Mouse (Mus musculus) hindbrain, embryonic 10.5 days (tissue): ENCODE measurements around the gene Dohh. TPM values are rescaled to one million over a fixed set of nuclear protein-coding genes. Genes with fewer than 3 reads are reported as not detected.

Experiments used
- DNase-seq: peaks from one replicate; pipeline ENCODE4 v3.0.0-alpha.2; 2017; ENCODE audit warnings: low spot score
- H3K27ac ChIP-seq: fragments of 300-500 bp; sonication (generic); 2 replicates; pipeline ENCODE4 v1.5.1; 2016; ENCODE audit warnings: mild to moderate bottlenecking, moderate library complexity
- H3K27me3 ChIP-seq: fragments of 300-500 bp; sonication (generic); 2 replicates; pipeline ENCODE4 v1.6.1; 2016; ENCODE audit warnings: mild to moderate bottlenecking; ENCODE audit not compliant: poor library complexity, insufficient read depth, severe bottlenecking
- H3K36me3 ChIP-seq: fragments of 300-500 bp; sonication (generic); 2 replicates; pipeline ENCODE4 v1.6.1; 2016; ENCODE audit warnings: mild to moderate bottlenecking, moderate library complexity
- H3K4me1 ChIP-seq: fragments of 300-500 bp; sonication (generic); replicated peaks from 2 replicates; pipeline ENCODE4 v1.6.1; 2016; ENCODE audit warnings: mild to moderate bottlenecking
- H3K4me3 ChIP-seq: fragments of 300-500 bp; sonication (generic); 2 replicates; pipeline ENCODE4 v1.5.1; 2016; ENCODE audit warnings: mild to moderate bottlenecking, moderate library complexity
- H3K9me3 ChIP-seq: fragments of 300-500 bp; sonication (generic); 2 replicates; pipeline ENCODE4 v1.6.1; 2016; ENCODE audit warnings: mild to moderate bottlenecking, moderate library complexity
- WGBS: fragments of 180-500 bp; shearing (Covaris S2); methylation state at CpG from one replicate; pipeline ENCODE4 v1.1.7; 2016; 5-methylcytosine and 5-hydroxymethylcytosine counted together
- polyA plus RNA-seq: library from polyadenylated mRNA; unstranded; fragments of >200 nt; fragmentation: Nextera tagmentation; extraction: Ambion mirVana; gene quantifications from 2 replicates; pipeline ENCODE4 v1.2.1, GENCODE M21; 2016

The Dohh gene
- polyA plus RNA-seq, 1 experiment from 2014 or later, result 95.8 TPM

- peak overlapping the region; percentile 94 for H3K4me3 ChIP-seq
Measured at GRCm38 (mm10) chr10:81379183-81379553, 5.1 kb upstream of the Dohh start.

GRCm38 (mm10) chr10:81379809-81380378, 4.3 kb upstream of the Dohh start:
- Histone ChIP-seq H3K9me3 (no peaks in the 10 kb centered on the region), H3K36me3 (peaks cover 17% of the 10 kb centered on the region), H3K4me3 (0 out of 2 replicates have a peak overlapping the region, but pooled peaks have one; percentile 6), H3K4me1 (peaks cover 35% of the 10 kb centered on the region), H3K27ac (peak overlapping the region; percentile 64), H3K27me3 (no peaks in the 10 kb centered on the region)
- WGBS, result 94% methylated on average over 6 of the region's 6 CpGs
- DNase-seq, result no peak

More at GRCm38 (mm10) chr10:81379183-81379553, 5.1 kb upstream of the Dohh start:
- H3K36me3 ChIP-seq, result peaks cover 24% of the 10 kb centered on the region
- peak overlapping the region; percentile 98 for H3K27ac ChIP-seq
- DNase-seq, result no peak
- H3K27me3 ChIP-seq, result no peaks in the 10 kb centered on the region
- H3K4me1 ChIP-seq, result peaks cover 32% of the 10 kb centered on the region
- H3K9me3 ChIP-seq, result no peaks in the 10 kb centered on the region
- 61% methylated on average over 3 of the region's 3 CpGs for WGBS

- 87% methylated on average over 5 of the region's 5 CpGs for WGBS
- H3K27me3 ChIP-seq, result no peaks in the 10 kb centered on the region
- H3K4me3 ChIP-seq, result no peak overlapping the region
- no peak for DNase-seq
- 0 out of 2 replicates have a peak overlapping the region, but pooled peaks have one; percentile 12 for H3K27ac ChIP-seq
- no peaks in the 10 kb centered on the region for H3K9me3 ChIP-seq
- peaks cover 30% of the 10 kb centered on the region for H3K4me1 ChIP-seq
- H3K36me3 ChIP-seq, result peaks cover 14% of the 10 kb centered on the region
Measured at GRCm38 (mm10) chr10:81382039-81382438, 2.2 kb upstream of the Dohh start.

- under 1% methylated on average over 19 of the region's 19 CpGs for WGBS
- DNase-seq, result no peak
- H3K27ac ChIP-seq, result peak overlapping the region; percentile 91
- peaks cover 38% of the 10 kb centered on the region for H3K36me3 ChIP-seq
- no peaks in the 10 kb centered on the region for H3K27me3 ChIP-seq
- H3K9me3 ChIP-seq, result no peaks in the 10 kb centered on the region
- peak overlapping the region; percentile 98 for H3K4me3 ChIP-seq
- peaks cover 28% of the 10 kb centered on the region for H3K4me1 ChIP-seq
Measured at GRCm38 (mm10) chr10:81384605-81384982, 366 bp downstream of the Dohh start.

- no peak overlapping the region for H3K27ac ChIP-seq
- H3K36me3 ChIP-seq, result peaks cover 44% of the 10 kb centered on the region
- peaks cover 37% of the 10 kb centered on the region for H3K4me1 ChIP-seq
- no peak for DNase-seq
- H3K9me3 ChIP-seq, result no peaks in the 10 kb centered on the region
- WGBS, result 86% methylated on average over 22 of the region's 22 CpGs
- no peaks in the 10 kb centered on the region for H3K27me3 ChIP-seq
- H3K4me3 ChIP-seq, result peak overlapping the region; percentile 98
Measured at GRCm38 (mm10) chr10:81385603-81386306, 1.5 kb downstream of the Dohh start.

GRCm38 (mm10) chr10:81387716-81388115, 3.5 kb downstream of the Dohh start:
- Histone ChIP-seq H3K27me3 (peaks cover 4% of the 10 kb centered on the region), H3K4me3 (no peak overlapping the region), H3K36me3 (peaks cover 46% of the 10 kb centered on the region), H3K27ac (0 out of 2 replicates have a peak overlapping the region, but pooled peaks have one; percentile 29), H3K4me1 (peaks cover 42% of the 10 kb centered on the region), H3K9me3 (no peaks in the 10 kb centered on the region)
- WGBS, result 94% methylated on average over 20 of the region's 20 CpGs
- DNase-seq, result no peak

- WGBS, result 91% methylated on average over 5 of the region's 5 CpGs
- H3K27ac ChIP-seq, result peak within 1 kb of the TSS; percentile 37
- H3K9me3 ChIP-seq, result no peaks in the 10 kb centered on the region
- peaks cover 46% of the 10 kb centered on the region for H3K36me3 ChIP-seq
- H3K4me3 ChIP-seq, result no peak within 1 kb of the TSS
- H3K4me1 ChIP-seq, result peaks cover 51% of the 10 kb centered on the region
- peaks cover 7% of the 10 kb centered on the region for H3K27me3 ChIP-seq
- DNase-seq, result no peak
Measured at GRCm38 (mm10) chr10:81388505-81389055, 4.4 kb downstream of the Dohh start, which contains the start of gene Gm48552. Gene Gm48552, plus strand, starts transcription at chr10:81389005.

GRCm38 (mm10) chr10:81389373-81389772, 5.1 kb downstream of the Dohh start:
- peak overlapping the region; percentile 37 for H3K27ac ChIP-seq
- DNase-seq, result no peak

GRCm38 (mm10) chr10:81389801-81390677, 5.8 kb downstream of the Dohh start:
- Histone ChIP-seq H3K4me1 (peaks cover 52% of the 10 kb centered on the region), H3K27ac (peak overlapping the region; percentile 37), H3K4me3 (no peak overlapping the region), H3K27me3 (peaks cover 10% of the 10 kb centered on the region), H3K9me3 (no peaks in the 10 kb centered on the region), H3K36me3 (peaks cover 46% of the 10 kb centered on the region)
- WGBS, result 65% methylated on average over 23 of the region's 23 CpGs
- DNase-seq, result peak; percentile 78

More at GRCm38 (mm10) chr10:81389373-81389772, 5.1 kb downstream of the Dohh start:
- peaks cover 46% of the 10 kb centered on the region for H3K36me3 ChIP-seq
- no peak overlapping the region for H3K4me3 ChIP-seq
- peaks cover 57% of the 10 kb centered on the region for H3K4me1 ChIP-seq
- 49% methylated on average over 3 of the region's 3 CpGs for WGBS
- no peaks in the 10 kb centered on the region for H3K9me3 ChIP-seq
- peaks cover 10% of the 10 kb centered on the region for H3K27me3 ChIP-seq

- DNase-seq, result no peak
- H3K36me3 ChIP-seq, result peaks cover 46% of the 10 kb centered on the region
- H3K9me3 ChIP-seq, result no peaks in the 10 kb centered on the region
- H3K4me3 ChIP-seq, result no peak overlapping the region
- H3K27ac ChIP-seq, result no peak overlapping the region; the same call in 1 of the 2 replicates
- peaks cover 47% of the 10 kb centered on the region for H3K4me1 ChIP-seq
- H3K27me3 ChIP-seq, result peaks cover 10% of the 10 kb centered on the region
- WGBS, result 91% methylated on average over 13 of the region's 13 CpGs
Measured at GRCm38 (mm10) chr10:81390678-81390965, 6.4 kb downstream of the Dohh start.

- no peak overlapping the region for H3K27ac ChIP-seq
- no peak overlapping the region; the same call in 1 of the 2 replicates for H3K4me3 ChIP-seq
- DNase-seq, result no peak
- 87% methylated on average over 6 of the region's 6 CpGs for WGBS
- peaks cover 18% of the 10 kb centered on the region for H3K27me3 ChIP-seq
- peaks cover 30% of the 10 kb centered on the region for H3K36me3 ChIP-seq
- H3K4me1 ChIP-seq, result peaks cover 54% of the 10 kb centered on the region
- no peaks in the 10 kb centered on the region for H3K9me3 ChIP-seq
Measured at GRCm38 (mm10) chr10:81392270-81392669, 8.0 kb downstream of the Dohh start.

GRCm38 (mm10) chr10:81392781-81393185, 8.6 kb downstream of the Dohh start, which contains the start of gene Smim24:
Gene Smim24, plus strand, starts transcription at chr10:81393051.
- DNase-seq, result no peak
- Histone ChIP-seq H3K27me3 (peaks cover 23% of the 10 kb centered on the region), H3K36me3 (peaks cover 24% of the 10 kb centered on the region), H3K4me3 (peak within 1 kb of the TSS; percentile 43), H3K4me1 (peaks cover 59% of the 10 kb centered on the region), H3K27ac (peak within 1 kb of the TSS; percentile 75), H3K9me3 (no peaks in the 10 kb centered on the region)
- WGBS, result 61% methylated on average over 14 of the region's 14 CpGs
